In genomic region chr4:134091225-134091529, GRCm38 (mm10) we compare ENCODE assay signal across 23 mouse cellular contexts. TPM values are rescaled to one million over a fixed set of nuclear protein-coding genes. Genes with fewer than 3 reads are reported as not detected.
"Had no signal": no experiment of that assay in that cellular context is flagged by ENCODE, and none has a peak within 500 bp of the region (broad histone marks: within the 10 kb centered on the region; RNA-seq: fewer than 3 reads in every experiment).

No protein-coding gene starts in this region.

- H3K36me3 ChIP-seq: limb, embryonic 10.5 days; limb, embryonic 13.5 days; liver, embryonic 12.5 days; liver, embryonic 15.5 days; lung, embryonic 15.5 days; midbrain, embryonic 10.5 days; midbrain, embryonic 13.5 days; stomach, embryonic 15.5 days had no signal

- H3K4me2 ChIP-seq: limb, embryonic 13.5 days; liver, embryonic 12.5 days; liver, embryonic 15.5 days; lung, embryonic 15.5 days; midbrain, embryonic 13.5 days; stomach, embryonic 15.5 days had no signal

- H3K4me1 ChIP-seq: limb, embryonic 10.5 days; limb, embryonic 13.5 days; liver, embryonic 15.5 days; lung, embryonic 15.5 days; midbrain, embryonic 13.5 days; stomach, embryonic 15.5 days had no signal

- H3K9ac ChIP-seq: limb, embryonic 13.5 days; liver, embryonic 12.5 days; liver, embryonic 15.5 days; lung, embryonic 15.5 days; midbrain, embryonic 13.5 days; stomach, embryonic 15.5 days had no signal

- ATAC-seq: liver, embryonic 12.5 days; midbrain, embryonic 13.5 days; midbrain, embryonic 16.5 days had no signal

- H3K27me3 ChIP-seq: limb, embryonic 13.5 days; liver, embryonic 12.5 days; liver, embryonic 15.5 days; lung, embryonic 15.5 days; midbrain, embryonic 13.5 days; stomach, embryonic 15.5 days had no signal

- H3K4me3 ChIP-seq: layer of hippocampus, adult 2 months; limb, embryonic 10.5 days; limb, embryonic 13.5 days; liver, embryonic 12.5 days; liver, embryonic 15.5 days; lung, embryonic 15.5 days; megakaryocyte, embryonic 14.5 days; midbrain, embryonic 10.5 days; midbrain, embryonic 13.5 days; myocyte; stomach, embryonic 15.5 days had no signal

- H3K9me3 ChIP-seq: limb, embryonic 10.5 days; limb, embryonic 13.5 days; liver, embryonic 12.5 days; liver, embryonic 15.5 days; lung, embryonic 15.5 days; megakaryocyte, embryonic 14.5 days; midbrain, embryonic 10.5 days; midbrain, embryonic 13.5 days; stomach, embryonic 15.5 days had no signal

- DNase-seq: kidney, postnatal 25 days; layer of hippocampus, adult 9-11 months; liver; lung, adult 18-20 months; lung, postnatal 10 days; lung, postnatal 36 days; thymus, postnatal 36 days had no signal

- H3K27ac ChIP-seq: kidney, postnatal 0 days; layer of hippocampus, adult 2 months; limb, embryonic 10.5 days; limb, embryonic 13.5 days; liver, embryonic 12.5 days; liver, embryonic 15.5 days; lung, embryonic 15.5 days; midbrain, embryonic 10.5 days; midbrain, embryonic 13.5 days; stomach, embryonic 15.5 days had no signal

RNA-seq across cellular contexts. Expression of gene Cd52, which starts 3.7 kb away (rescaled TPM):
- polyA plus RNA-seq: myocyte had no signal

RNA-seq across cellular contexts. Expression of gene Zfp683, which starts 37.5 kb away (rescaled TPM):
- polyA plus RNA-seq: kidney, embryonic 14.5 days; kidney, postnatal 0 days; limb, embryonic 10.5 days; limb, embryonic 13.5 days; liver, embryonic 12.5 days; liver, embryonic 15.5 days; lung, embryonic 15.5 days; midbrain, embryonic 10.5 days; midbrain, embryonic 13.5 days; midbrain, embryonic 16.5 days; myocyte; neural tube, embryonic 11.5 days; neural tube, embryonic 14.5 days; stomach, embryonic 15.5 days had no signal
